24 mouse cellular contexts compared by ENCODE assay signal in genomic region chr10:62750781-62751180, GRCm38 (mm10). TPM values are rescaled to one million over a fixed set of nuclear protein-coding genes. Genes with fewer than 3 reads are reported as not detected.
DNase-seq lines count a peak whose midpoint lies in the region; ATAC-seq and TF ChIP-seq lines count a peak whose summit lies in the region.
"Had no signal": no experiment of that assay in that cellular context is flagged by ENCODE, and none has a peak within 500 bp of the region (broad histone marks: within the 10 kb centered on the region; RNA-seq: fewer than 3 reads in every experiment).

No protein-coding gene starts in this region.

- TF ChIP-seq EP300 in MEL (IDR thresholded peaks at IDR 0.05; ENCODE audit: low read depth in 1 of 2, low read length in 2 of 2) = peak; percentile 89 to 90

- no peaks in the 10 kb centered on the region for H3K79me2 ChIP-seq in MEL (ENCODE audit: control insufficient read depth, insufficient read depth, low read length, poor library complexity)

- H3K9me3 ChIP-seq in intestine, embryonic 14.5 days (ENCODE audit: control insufficient read depth, low read length) = no peaks in the 10 kb centered on the region
- H3K9me3 ChIP-seq in intestine, embryonic 16.5 days (ENCODE audit: control insufficient read depth, low read length) = no peaks in the 10 kb centered on the region
- no peaks in the 10 kb centered on the region for H3K9me3 ChIP-seq in MEL (replicated peaks; ENCODE audit: insufficient read depth, low read length)
- H3K9me3 ChIP-seq in midbrain, embryonic 16.5 days (replicated peaks; ENCODE audit: control insufficient read depth, low read length, poor library complexity, severe bottlenecking) = no peaks in the 10 kb centered on the region
- H3K9me3 ChIP-seq: G1E had no signal

- H3K9ac ChIP-seq in intestine, embryonic 14.5 days (ENCODE audit: low read length) = no peak overlapping the region
- no peak overlapping the region for H3K9ac ChIP-seq in intestine, embryonic 16.5 days (ENCODE audit: low read depth, low read length)
- no peak overlapping the region for H3K9ac ChIP-seq in MEL (ENCODE audit: control insufficient read depth, low read depth, low read length, poor library complexity, severe bottlenecking)
- no peak overlapping the region for H3K9ac ChIP-seq in midbrain, embryonic 16.5 days (ENCODE audit: low read depth, low read length)

- peak; percentile 3 for DNase-seq in intestine, embryonic 14.5 days (ENCODE audit: low spot score)
- DNase-seq in MEL (ENCODE audit: low read depth, low spot score) (peak; percentile 72), MEL-GATA-1-ER (ENCODE audit: extremely low read depth, low read depth) (peak; percentile 38)
- DNase-seq: adrenal gland, adult 2 months; adrenal gland, adult 8-10 months; adrenal gland, postnatal 10 days; adrenal gland, postnatal 14 days; adrenal gland, postnatal 25 days; adrenal gland, postnatal 36 days; B cell, adult 2 months; cerebellum, adult 11 months; cerebellum, adult 11-12 months; cerebellum, adult 18-20 months; cerebellum, adult 2 months; cerebellum, adult 8-10 months; cerebellum, adult 9-10 months had no signal

- H3K4me2 ChIP-seq in intestine, embryonic 14.5 days (ENCODE audit: low read length) = no peak overlapping the region
- no peak overlapping the region for H3K4me2 ChIP-seq in intestine, embryonic 16.5 days (ENCODE audit: low read depth, low read length)
- H3K4me2 ChIP-seq in midbrain, embryonic 16.5 days (ENCODE audit: low read length) = no peak overlapping the region

- H3K27me3 ChIP-seq in intestine, embryonic 14.5 days (replicated peaks; ENCODE audit: control insufficient read depth, insufficient read depth, low read length) = no peaks in the 10 kb centered on the region
- no peaks in the 10 kb centered on the region for H3K27me3 ChIP-seq in intestine, embryonic 16.5 days (replicated peaks; ENCODE audit: control insufficient read depth, insufficient read depth, low read length)
- no peaks in the 10 kb centered on the region for H3K27me3 ChIP-seq in MEL (ENCODE audit: control insufficient read depth in 1 of 2, insufficient read depth in 2 of 2, low read length in 2 of 2)
- H3K27me3 ChIP-seq in midbrain, embryonic 16.5 days (ENCODE audit: control insufficient read depth, insufficient read depth, low read depth, low read length) = no peaks in the 10 kb centered on the region
- H3K27me3 ChIP-seq: CH12.LX, Patski had no signal

- peaks cover 98% of the 10 kb centered on the region for H3K36me3 ChIP-seq in intestine, embryonic 14.5 days (ENCODE audit: control insufficient read depth, insufficient read depth, low read length)
- peaks cover 16% of the 10 kb centered on the region for H3K36me3 ChIP-seq in intestine, embryonic 16.5 days (ENCODE audit: control insufficient read depth, insufficient read depth, low read length)
- peaks cover 14 to 55% of the 10 kb centered on the region in 2 experiments for H3K36me3 ChIP-seq in MEL (ENCODE audit: control insufficient read depth in 1 of 2, insufficient read depth in 2 of 2, low read length in 2 of 2)
- peaks cover 32% of the 10 kb centered on the region for H3K36me3 ChIP-seq in midbrain, embryonic 16.5 days (ENCODE audit: control insufficient read depth, insufficient read depth, low read length)

- H3K4me1 ChIP-seq in intestine, embryonic 14.5 days (replicated peaks; ENCODE audit: control insufficient read depth, insufficient read depth, low read length) = no peaks in the 10 kb centered on the region
- no peaks in the 10 kb centered on the region for H3K4me1 ChIP-seq in intestine, embryonic 16.5 days (ENCODE audit: control insufficient read depth, insufficient read depth, low read length)
- peaks cover 6 to 7% of the 10 kb centered on the region in 2 experiments for H3K4me1 ChIP-seq in MEL (ENCODE audit: control insufficient read depth in 1 of 2, insufficient read depth in 2 of 2, low read length in 2 of 2)
- no peaks in the 10 kb centered on the region for H3K4me1 ChIP-seq in midbrain, embryonic 16.5 days (ENCODE audit: control insufficient read depth, insufficient read depth, low read length)

- WGBS in intestine, embryonic 14.5 days = 82% methylated on average over 6 of the region's 6 CpGs
- 77% methylated on average over 6 of the region's 6 CpGs for WGBS in intestine, embryonic 16.5 days
- WGBS in midbrain, embryonic 16.5 days = 93% methylated on average over 6 of the region's 6 CpGs

- H3K27ac ChIP-seq in intestine, embryonic 14.5 days (ENCODE audit: low read depth) = no peak overlapping the region
- no peak overlapping the region for H3K27ac ChIP-seq in intestine, embryonic 16.5 days (ENCODE audit: low read length)
- peak overlapping the region; percentile 37; the same call in 1 of the 2 replicates for H3K27ac ChIP-seq in MEL (ENCODE audit: control insufficient read depth, low read depth, low read length)
- no peak overlapping the region for H3K27ac ChIP-seq in midbrain, embryonic 16.5 days (ENCODE audit: low read length)

- no peak for TF ChIP-seq RAD21 in MEL (IDR thresholded peaks at IDR 0.05; ENCODE audit: low read depth, low read length)

- ATAC-seq in intestine, embryonic 14.5 days (replicated peaks; ENCODE audit: low FRiP score, low TSS enrichment, low read depth) = no peak
- ATAC-seq in intestine, embryonic 16.5 days = no peak
- ATAC-seq in midbrain, embryonic 16.5 days = no peak
- ATAC-seq in activated CD4-positive, CD25-positive, alpha-beta regulatory T cell, adult 4 months = no peak
- ATAC-seq: CD4-positive, CD25-positive, alpha-beta regulatory T cell, adult 4 months; Patski had no signal

- H3K4me3 ChIP-seq in intestine, embryonic 14.5 days (ENCODE audit: low read depth, low read length) = no peak overlapping the region
- no peak overlapping the region for H3K4me3 ChIP-seq in intestine, embryonic 16.5 days (ENCODE audit: low read length)
- H3K4me3 ChIP-seq in MEL (ENCODE audit: control insufficient read depth in 1 of 2, insufficient read depth in 1 of 2, low read depth in 2 of 2, low read length in 2 of 2) = no peak overlapping the region
- no peak overlapping the region for H3K4me3 ChIP-seq in midbrain, embryonic 16.5 days (ENCODE audit: low read depth, low read length)

- no peak for TF ChIP-seq POLR2A in MEL (IDR thresholded peaks at IDR 0.05; ENCODE audit: control insufficient read depth in 1 of 2, insufficient read depth in 1 of 2, low read depth in 1 of 2, low read length in 2 of 2, poor library complexity in 1 of 2)

- TF ChIP-seq CTCF in MEL (IDR thresholded peaks at IDR 0.05 in 2 of 3, conservative IDR thresholded peaks at IDR 0.05 in 1 of 3; ENCODE audit: control insufficient read depth in 1 of 3, insufficient read depth in 1 of 3, low read depth in 2 of 3, low read length in 3 of 3, poor library complexity in 1 of 3, severe bottlenecking in 1 of 3) = no peak

TF ChIP-seq in MEL, 35 proteins besides CTCF, POLR2A, EP300 and RAD21 (continues in another document):
- TF ChIP-seq RCOR1 (IDR thresholded peaks at IDR 0.05; ENCODE audit: low read depth, low read length) (peak; percentile 93), GATA1 (IDR thresholded peaks at IDR 0.05; ENCODE audit: low read depth, low read length) (peak; percentile 92), ETS1 (IDR thresholded peaks at IDR 0.05; ENCODE audit: low read depth, low read length) (peak; percentile 57), UBTF (IDR thresholded peaks at IDR 0.05; ENCODE audit: borderline replicate concordance, insufficient read depth, low read depth, low read length) (no peak), HCFC1 (IDR thresholded peaks at IDR 0.05; ENCODE audit: low read depth, low read length) (no peak), ZC3H11A (IDR thresholded peaks at IDR 0.05; ENCODE audit: low read depth, low read length) (no peak), MYC (IDR thresholded peaks at IDR 0.05; ENCODE audit: low read depth, low read length) (no peak), ZKSCAN1 (IDR thresholded peaks at IDR 0.05; ENCODE audit: low read depth, low read length) (no peak), TAL1 (IDR thresholded peaks at IDR 0.05; ENCODE audit: low read length) (peak; percentile 30; the same call in 1 of the 2 replicates), E2F4 (IDR thresholded peaks at IDR 0.05; ENCODE audit: borderline replicate concordance, low read depth, low read length) (no peak), TBP (IDR thresholded peaks at IDR 0.05; ENCODE audit: low read depth, low read length) (no peak), ELF1 (IDR thresholded peaks at IDR 0.05; ENCODE audit: low read depth, low read length) (0 out of 2 replicates have a peak, but pooled peaks have one; percentile 21), ZMIZ1 (IDR thresholded peaks at IDR 0.05; ENCODE audit: low read depth, low read length) (no peak), MEF2A (IDR thresholded peaks at IDR 0.05; ENCODE audit: extremely low read depth, insufficient replicate concordance, low read depth, low read length, poor library complexity, severe bottlenecking) (no peak), MAFK (IDR thresholded peaks at IDR 0.05; ENCODE audit: borderline replicate concordance, low read depth, low read length) (no peak), BHLHE40 (IDR thresholded peaks at IDR 0.05; ENCODE audit: borderline replicate concordance, low read depth, low read length) (no peak), NRF1 (IDR thresholded peaks at IDR 0.05; ENCODE audit: insufficient read depth, low read depth, low read length, poor library complexity, severe bottlenecking) (no peak), TCF12 (IDR thresholded peaks at IDR 0.05; ENCODE audit: low read depth, low read length) (peak; percentile 79)

RNA-seq across cellular contexts. Expression of gene Stox1, which starts 24.9 kb away (rescaled TPM):
- 0.95 and 1.4 TPM in 2 replicates for polyA plus RNA-seq in intestine, embryonic 14.5 days (2014; fragmentation: Nextera tagmentation; extraction: Ambion mirVana)
- 1.6 and 1.7 TPM in 2 replicates for polyA plus RNA-seq in intestine, embryonic 16.5 days (2015; fragmentation: Nextera tagmentation; extraction: Ambion mirVana)
- total RNA-seq in MEL (2012; rRNA removed) = not detected in 2 replicates
- not detected for polyA plus RNA-seq in MEL (2012; ENCODE audit: insufficient read depth in 1 of 2, insufficient read length in 2 of 2, low read depth in 1 of 2, low replicate concordance in 2 of 2, missing spikeins in 1 of 2)
- polyA plus RNA-seq in midbrain, embryonic 16.5 days (2015; fragmentation: Nextera tagmentation; extraction: Ambion mirVana) = 3.5 and 5.4 TPM in 2 replicates
- 1 to 10 TPM; 1.5 TPM for polyA plus RNA-seq in activated CD4-positive, CD25-positive, alpha-beta regulatory T cell, adult 4 months (2017; shearing (Covaris generic))
- polyA plus RNA-seq: C2C12, G1E had no signal

RNA-seq across cellular contexts. Expression of gene Ccar1, which starts 41.3 kb away (rescaled TPM):
- polyA plus RNA-seq in intestine, embryonic 14.5 days (2014; fragmentation: Nextera tagmentation; extraction: Ambion mirVana) = 122 and 136 TPM in 2 replicates
- polyA plus RNA-seq in intestine, embryonic 16.5 days (2015; fragmentation: Nextera tagmentation; extraction: Ambion mirVana) = 101 and 103 TPM in 2 replicates
- total RNA-seq in MEL (2012; rRNA removed) = 41.5 and 46.4 TPM in 2 replicates
- polyA plus RNA-seq in MEL (2012; ENCODE audit: insufficient read depth in 1 of 2, insufficient read length in 2 of 2, low read depth in 1 of 2, low replicate concordance in 2 of 2, missing spikeins in 1 of 2) = 10 to 100 TPM; 65.4 to 66.8 TPM
- 88.7 and 102 TPM in 2 replicates for polyA plus RNA-seq in midbrain, embryonic 16.5 days (2015; fragmentation: Nextera tagmentation; extraction: Ambion mirVana)
- 100 to 1,000 TPM; 111 to 132 TPM for polyA plus RNA-seq in activated CD4-positive, CD25-positive, alpha-beta regulatory T cell, adult 4 months (2017; shearing (Covaris generic))

Comparison
In these comparisons a context has a peak if more than half of its experiments do, and no peak if none do; other contexts are left out.
1. DNase-seq: peak in every context shown above with its lines; median percentile 72 in MEL; 38 in MEL-GATA-1-ER; 3 in intestine, embryonic 14.5 days.